Mouse (Mus musculus): ENCODE results near the gene Nat8f6. TPM values are rescaled to one million over a fixed set of nuclear protein-coding genes. Genes with fewer than 3 reads are reported as not detected.
"Not testable (repeated sequence)": the region's sequence is repeated elsewhere in the genome, so short reads cannot be mapped to it uniquely, and the experiment has no call there.

Nat8f6 gene
- not detected in 2 replicates for polyA plus RNA-seq (2016; fragmentation: Nextera tagmentation; extraction: Ambion mirVana)

DNA sequence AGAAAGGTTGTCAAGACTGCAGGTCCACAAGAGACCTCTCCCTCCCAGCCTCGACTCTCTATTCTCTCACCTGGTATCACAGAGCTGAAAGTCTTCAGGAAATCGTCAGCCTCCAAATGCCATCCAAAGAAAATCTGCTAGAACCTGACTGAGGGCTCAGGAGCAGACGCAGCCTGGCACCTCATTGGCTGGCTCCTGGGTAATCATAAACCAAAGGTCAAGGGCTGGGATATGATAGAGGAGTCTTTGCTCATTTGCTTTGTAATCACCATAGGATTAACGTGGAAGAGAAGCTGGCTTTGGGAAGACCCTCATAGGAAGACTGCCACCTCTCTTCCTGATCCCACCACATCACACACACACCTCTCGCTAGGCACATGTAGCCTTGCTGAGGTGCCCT lies at the start of gene Nat8f6, which contains the start of gene Nat8f5:
TSS of gene Nat8f6 (minus strand) at position 118 of the 400 bp plus-strand sequence.
TSS of gene Nat8f5 (minus strand) at position 136 of the 400 bp plus-strand sequence.
- no peak within 1 kb of the TSS for H3K4me3 ChIP-seq
- no peak for ATAC-seq (ENCODE audit: insufficient number of reproducible peaks, low FRiP score)
- no peak within 1 kb of the TSS for H3K27ac ChIP-seq (ENCODE audit: poor library complexity, severe bottlenecking)
- H3K27me3 ChIP-seq (replicated peaks): no peaks in the 10 kb centered on the region
- no peak within 1 kb of the TSS for H3K9ac ChIP-seq
- no peaks in the 10 kb centered on the region for H3K4me1 ChIP-seq (replicated peaks)
- peaks cover 2% of the 10 kb centered on the region; the same call in 1 of the 2 replicates for H3K9me3 ChIP-seq (replicated peaks)
- H3K4me2 ChIP-seq: no peak within 1 kb of the TSS
- WGBS: 78% methylated on average over 5 of the region's 5 CpGs
- no peaks in the 10 kb centered on the region for H3K36me3 ChIP-seq

DNA sequence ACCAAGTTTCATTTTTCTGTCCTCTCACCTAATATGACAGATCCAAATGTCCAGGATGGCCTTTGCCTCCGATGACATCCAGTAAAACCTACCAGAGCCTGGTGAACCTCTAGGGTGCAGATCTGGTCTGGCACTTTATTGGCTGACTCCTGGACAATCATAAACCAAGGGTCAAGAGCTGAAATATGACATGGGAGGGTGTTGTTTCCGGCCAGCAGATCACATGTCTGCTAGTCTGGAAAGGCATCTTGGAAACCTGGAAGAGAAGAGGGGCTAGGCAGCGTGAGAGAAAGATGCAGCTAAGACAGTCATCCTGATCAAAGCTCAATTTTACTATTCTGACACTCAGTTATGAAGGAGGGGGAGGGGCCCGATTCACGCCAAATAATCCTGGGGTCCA lies 48.3 kb upstream of the Nat8f6 start, which contains the start of gene Nat8f2:
TSS of gene Nat8f2 (minus strand) at position 153 of the 400 bp plus-strand sequence.
- H3K36me3 ChIP-seq; H3K4me2 ChIP-seq; H3K4me1 ChIP-seq (replicated peaks); ATAC-seq (ENCODE audit: insufficient number of reproducible peaks, low FRiP score); H3K4me3 ChIP-seq; H3K9ac ChIP-seq; H3K27me3 ChIP-seq (replicated peaks); H3K9me3 ChIP-seq (replicated peaks); H3K27ac ChIP-seq (ENCODE audit: poor library complexity, severe bottlenecking): not testable (repeated sequence)
- WGBS: 82% methylated on average over 5 of the region's 5 CpGs

DNA sequence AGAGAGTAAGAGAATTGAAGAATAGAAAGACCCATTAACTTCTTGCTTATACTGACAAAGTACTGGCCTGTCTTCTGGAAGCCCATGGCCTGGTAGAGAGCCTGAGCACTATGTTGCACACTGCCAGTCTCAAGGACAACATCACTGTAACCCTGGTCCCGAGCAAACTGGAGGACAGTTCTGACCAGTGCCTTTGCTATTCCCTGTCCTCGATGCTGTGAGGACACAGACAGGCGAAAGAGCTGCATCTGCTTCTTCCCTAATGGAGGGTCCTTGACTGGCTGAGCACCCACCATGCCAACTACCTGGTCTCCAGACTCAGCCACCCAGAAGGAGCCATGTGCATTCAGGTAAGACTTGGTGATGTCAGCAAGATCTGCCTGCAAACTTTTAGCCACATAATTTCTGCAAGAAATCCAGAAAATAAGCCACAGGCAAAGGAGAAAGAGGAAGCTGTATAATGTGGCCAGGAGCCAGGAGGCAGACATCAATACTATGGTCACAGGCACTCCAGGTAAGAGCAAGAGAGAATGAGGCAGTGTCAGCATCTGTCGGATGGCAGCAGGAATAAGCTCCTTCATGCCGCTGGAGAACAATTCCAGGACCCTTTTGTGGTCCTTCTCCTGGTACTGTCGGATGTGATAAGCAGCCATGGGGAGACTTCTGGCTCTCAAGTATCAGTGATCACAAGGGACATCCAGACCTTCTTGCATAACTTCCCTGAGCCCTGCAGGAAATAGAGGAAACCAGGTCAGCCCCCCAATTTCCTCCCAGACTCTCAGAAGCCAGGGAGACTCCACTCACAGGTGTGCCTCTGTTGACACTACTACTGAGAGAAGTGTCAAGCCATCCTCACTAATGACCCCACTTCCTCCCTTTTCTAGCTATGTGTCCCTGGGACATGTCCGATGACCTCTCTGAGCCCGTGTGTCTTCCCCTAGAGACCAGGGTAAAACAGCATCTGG lies 47.3 kb upstream of the Nat8f6 start:
- Histone ChIP-seq H3K4me2 (no peak overlapping the region), H3K27ac (ENCODE audit: poor library complexity, severe bottlenecking) (no peak overlapping the region), H3K9me3 (replicated peaks) (no peaks in the 10 kb centered on the region), H3K9ac (no peak overlapping the region), H3K4me1 (replicated peaks) (no peaks in the 10 kb centered on the region), H3K27me3 (replicated peaks) (no peaks in the 10 kb centered on the region), H3K36me3 (no peaks in the 10 kb centered on the region), H3K4me3 (no peak overlapping the region)
- no peak for ATAC-seq (ENCODE audit: insufficient number of reproducible peaks, low FRiP score)
- WGBS: 70% methylated on average over 8 of the region's 8 CpGs

DNA sequence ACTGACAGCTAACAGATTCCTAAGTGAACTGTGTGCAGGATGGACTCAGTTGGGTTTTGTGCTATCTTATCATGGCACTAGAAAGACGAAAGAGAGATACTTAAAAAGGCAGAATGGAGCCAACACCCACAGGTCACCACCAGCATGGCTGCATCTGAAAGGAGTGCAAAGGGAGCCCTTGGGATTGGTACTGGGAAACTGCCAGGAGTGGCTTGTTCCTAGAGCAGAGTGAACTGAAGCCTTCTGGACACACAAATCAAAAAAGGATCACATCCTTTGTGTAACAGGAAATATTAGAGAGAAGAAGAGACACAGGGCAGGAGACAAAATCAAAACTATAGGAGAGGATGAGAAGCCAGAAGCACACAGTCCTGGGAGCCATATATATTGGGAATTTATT lies 46.2 kb upstream of the Nat8f6 start:
- not testable (repeated sequence) for H3K4me1 ChIP-seq (replicated peaks); H3K36me3 ChIP-seq; H3K9ac ChIP-seq; H3K4me3 ChIP-seq; H3K4me2 ChIP-seq; ATAC-seq (ENCODE audit: insufficient number of reproducible peaks, low FRiP score); H3K27ac ChIP-seq (ENCODE audit: poor library complexity, severe bottlenecking); H3K27me3 ChIP-seq (replicated peaks); H3K9me3 ChIP-seq (replicated peaks)
- WGBS: 23% methylated on average over 1 of the region's 1 CpGs

DNA sequence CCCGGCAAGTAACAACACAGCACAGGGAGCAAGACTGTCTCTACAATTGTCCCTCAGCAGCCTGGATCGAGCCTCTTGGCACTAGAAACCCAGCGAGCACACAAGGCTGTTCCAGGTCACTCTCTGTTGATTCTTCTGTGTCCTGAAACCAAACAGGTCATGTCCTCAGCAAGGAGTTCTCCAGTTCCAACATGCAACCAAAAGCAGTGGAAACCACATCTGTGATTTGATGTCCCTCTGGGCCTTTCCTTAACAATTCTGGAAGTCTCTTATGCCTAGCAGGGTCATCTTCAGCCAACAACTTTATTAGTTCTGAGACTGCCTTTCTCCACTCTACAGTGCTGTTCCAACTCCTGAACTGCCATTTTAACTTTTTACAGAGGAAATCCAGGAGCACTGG lies 45.4 kb upstream of the Nat8f6 start:
- not testable (repeated sequence) for H3K27ac ChIP-seq (ENCODE audit: poor library complexity, severe bottlenecking); H3K36me3 ChIP-seq; H3K9me3 ChIP-seq (replicated peaks); ATAC-seq (ENCODE audit: insufficient number of reproducible peaks, low FRiP score); H3K4me2 ChIP-seq; H3K4me3 ChIP-seq; H3K4me1 ChIP-seq (replicated peaks); H3K27me3 ChIP-seq (replicated peaks); H3K9ac ChIP-seq
- WGBS: 80% methylated on average over 3 of the region's 3 CpGs

DNA sequence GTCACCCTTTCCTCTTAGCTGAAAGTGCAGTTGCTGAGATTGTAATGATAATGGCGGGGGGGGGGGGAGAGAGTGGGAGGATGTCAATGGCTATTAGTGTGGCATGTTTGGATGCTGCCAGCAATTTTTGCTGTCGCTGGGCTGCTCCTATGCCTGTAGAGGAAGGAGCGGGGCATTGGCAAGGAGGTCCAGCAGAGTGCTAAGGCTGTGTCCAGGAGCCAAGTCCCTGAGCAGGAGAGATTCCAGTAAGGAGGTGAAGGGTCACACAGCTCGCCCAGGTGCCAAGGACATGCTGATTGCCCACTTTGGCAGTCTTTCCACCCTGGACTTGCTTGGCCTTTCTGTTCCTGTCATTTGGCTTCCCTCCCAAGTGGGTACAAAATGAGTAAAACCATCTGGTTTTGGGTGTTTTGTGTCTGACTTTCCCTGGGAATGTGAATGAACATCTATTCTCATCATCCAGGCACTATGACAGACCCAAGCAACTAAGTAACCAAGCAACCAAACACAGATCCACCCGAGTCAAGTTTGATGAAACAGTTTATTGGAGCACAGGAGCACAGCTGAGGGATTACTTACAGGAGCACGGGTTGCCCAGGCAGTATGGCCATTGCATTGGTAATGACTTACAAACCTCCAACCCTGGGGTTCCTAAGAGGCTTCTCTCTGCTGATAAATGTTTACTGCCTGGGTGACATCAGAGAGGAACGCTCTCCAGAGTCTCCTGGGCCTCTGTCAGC lies 44.3 kb upstream of the Nat8f6 start:
- 76% methylated on average over 6 of the region's 7 CpGs for WGBS
- not testable (repeated sequence) for H3K4me2 ChIP-seq; H3K4me3 ChIP-seq; H3K36me3 ChIP-seq; H3K9ac ChIP-seq; H3K4me1 ChIP-seq (replicated peaks); H3K27me3 ChIP-seq (replicated peaks); H3K9me3 ChIP-seq (replicated peaks); ATAC-seq (ENCODE audit: insufficient number of reproducible peaks, low FRiP score); H3K27ac ChIP-seq (ENCODE audit: poor library complexity, severe bottlenecking)

DNA sequence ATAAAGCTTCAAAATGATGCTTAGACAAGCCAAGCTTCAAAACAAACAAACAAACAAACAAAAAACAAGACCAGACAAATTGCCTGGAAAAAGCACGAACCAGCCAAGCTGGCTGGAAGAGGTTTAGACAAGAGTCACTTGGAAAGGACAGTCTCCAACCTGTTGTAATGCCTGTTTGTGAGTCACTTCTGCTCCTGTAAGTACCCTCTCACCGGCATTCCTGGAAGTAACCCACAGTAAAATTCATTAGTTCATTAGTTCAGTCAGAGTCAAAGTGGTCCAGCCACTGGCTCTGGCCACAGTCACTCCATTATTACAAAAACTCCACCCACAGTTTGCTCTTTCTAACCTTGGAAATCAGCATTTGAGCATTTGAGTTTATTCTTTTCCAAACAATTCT lies 43.1 kb upstream of the Nat8f6 start:
- Histone ChIP-seq H3K27me3 (replicated peaks) (no peaks in the 10 kb centered on the region), H3K27ac (ENCODE audit: poor library complexity, severe bottlenecking) (no peak overlapping the region), H3K4me1 (replicated peaks) (no peaks in the 10 kb centered on the region), H3K36me3 (no peaks in the 10 kb centered on the region), H3K4me3 (no peak overlapping the region), H3K9me3 (replicated peaks) (no peaks in the 10 kb centered on the region), H3K9ac (no peak overlapping the region), H3K4me2 (no peak overlapping the region)
- WGBS: 87% methylated on average over 2 of the region's 2 CpGs
- ATAC-seq (ENCODE audit: insufficient number of reproducible peaks, low FRiP score): no peak

DNA sequence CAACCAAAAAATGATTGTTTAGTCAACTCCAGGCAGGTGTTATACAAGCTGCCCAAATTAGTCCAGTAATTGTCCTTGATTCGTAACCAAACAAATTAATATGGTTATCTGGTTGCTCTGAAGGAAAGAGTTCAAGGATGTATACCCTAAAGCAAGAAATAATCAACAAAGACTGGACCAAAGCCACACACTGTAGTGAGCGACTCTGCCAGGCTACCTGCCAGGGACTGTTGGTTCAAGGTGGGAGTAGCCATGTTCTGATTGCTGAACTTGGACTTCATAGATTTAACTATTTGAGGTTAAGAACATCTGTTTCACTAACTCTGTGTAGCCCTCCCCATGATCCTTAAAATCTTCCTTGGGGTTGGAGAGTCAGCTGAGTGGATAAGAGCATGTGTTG lies 42.4 kb upstream of the Nat8f6 start:
- WGBS: 77% methylated on average over 2 of the region's 2 CpGs

DNA sequence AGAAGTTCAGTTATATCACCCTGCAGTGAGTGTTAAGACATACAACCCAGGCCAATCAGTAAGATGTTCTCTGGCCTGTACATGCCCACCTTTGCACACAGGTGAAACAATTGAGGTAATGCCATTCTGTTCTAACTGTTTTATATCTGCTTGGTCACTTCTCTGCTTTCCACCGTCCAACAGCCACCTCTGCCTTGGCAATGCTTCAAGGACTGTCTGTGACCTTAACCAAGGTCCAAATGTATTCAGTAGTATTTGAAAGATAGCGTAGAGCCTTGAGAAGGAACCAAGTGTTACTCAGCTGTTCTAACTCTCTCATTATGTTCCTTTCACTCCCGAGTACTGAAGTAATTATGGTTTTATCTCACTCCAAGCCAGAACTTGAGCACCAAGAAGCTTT lies 41.8 kb upstream of the Nat8f6 start:
- WGBS: 66% methylated on average over 3 of the region's 3 CpGs
- no peak overlapping the region for H3K4me2 ChIP-seq
- ATAC-seq (ENCODE audit: insufficient number of reproducible peaks, low FRiP score): no peak
- no peak overlapping the region for H3K9ac ChIP-seq
- no peak overlapping the region for H3K27ac ChIP-seq (ENCODE audit: poor library complexity, severe bottlenecking)
- H3K36me3 ChIP-seq: no peaks in the 10 kb centered on the region
- no peaks in the 10 kb centered on the region for H3K9me3 ChIP-seq (replicated peaks)
- H3K4me1 ChIP-seq (replicated peaks): no peaks in the 10 kb centered on the region
- no peak overlapping the region for H3K4me3 ChIP-seq
- no peaks in the 10 kb centered on the region for H3K27me3 ChIP-seq (replicated peaks)

More for the DNA sequence above, 42.4 kb upstream of the Nat8f6 start:
- H3K4me2 ChIP-seq: no peak overlapping the region
- no peak overlapping the region for H3K9ac ChIP-seq
- H3K9me3 ChIP-seq (replicated peaks): no peaks in the 10 kb centered on the region
- H3K27me3 ChIP-seq (replicated peaks): no peaks in the 10 kb centered on the region
- H3K4me3 ChIP-seq: no peak overlapping the region
- ATAC-seq (ENCODE audit: insufficient number of reproducible peaks, low FRiP score): no peak
- no peak overlapping the region for H3K27ac ChIP-seq (ENCODE audit: poor library complexity, severe bottlenecking)
- H3K36me3 ChIP-seq: no peaks in the 10 kb centered on the region
- no peaks in the 10 kb centered on the region for H3K4me1 ChIP-seq (replicated peaks)

DNA sequence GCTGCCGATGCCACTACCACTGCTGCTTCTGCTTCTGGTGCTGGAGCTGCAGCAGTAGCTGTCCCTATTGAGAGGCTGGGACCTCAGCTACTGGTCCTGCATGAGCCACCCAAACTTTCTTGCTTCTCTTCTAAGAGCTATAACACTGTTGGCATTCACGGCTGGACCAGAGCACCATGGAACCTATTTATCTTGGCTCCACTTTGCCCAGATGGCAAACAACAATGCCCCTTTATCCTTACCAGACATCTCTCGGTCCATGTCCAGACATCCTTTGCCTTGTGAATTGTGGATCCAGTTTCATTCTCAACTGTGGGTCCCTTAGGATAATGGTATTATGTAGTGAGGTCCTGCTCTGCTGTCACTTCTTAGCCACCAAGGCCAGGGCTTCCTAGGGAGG lies 40.5 kb upstream of the Nat8f6 start:
- no peaks in the 10 kb centered on the region for H3K4me1 ChIP-seq (replicated peaks)
- no peaks in the 10 kb centered on the region for H3K36me3 ChIP-seq
- no peak overlapping the region for H3K4me3 ChIP-seq
- H3K27me3 ChIP-seq (replicated peaks): no peaks in the 10 kb centered on the region
- H3K9ac ChIP-seq: no peak overlapping the region
- H3K4me2 ChIP-seq: no peak overlapping the region
- 88% methylated on average over 3 of the region's 3 CpGs for WGBS
- H3K9me3 ChIP-seq (replicated peaks): no peaks in the 10 kb centered on the region
- ATAC-seq (ENCODE audit: insufficient number of reproducible peaks, low FRiP score): no peak
- H3K27ac ChIP-seq (ENCODE audit: poor library complexity, severe bottlenecking): no peak overlapping the region

DNA sequence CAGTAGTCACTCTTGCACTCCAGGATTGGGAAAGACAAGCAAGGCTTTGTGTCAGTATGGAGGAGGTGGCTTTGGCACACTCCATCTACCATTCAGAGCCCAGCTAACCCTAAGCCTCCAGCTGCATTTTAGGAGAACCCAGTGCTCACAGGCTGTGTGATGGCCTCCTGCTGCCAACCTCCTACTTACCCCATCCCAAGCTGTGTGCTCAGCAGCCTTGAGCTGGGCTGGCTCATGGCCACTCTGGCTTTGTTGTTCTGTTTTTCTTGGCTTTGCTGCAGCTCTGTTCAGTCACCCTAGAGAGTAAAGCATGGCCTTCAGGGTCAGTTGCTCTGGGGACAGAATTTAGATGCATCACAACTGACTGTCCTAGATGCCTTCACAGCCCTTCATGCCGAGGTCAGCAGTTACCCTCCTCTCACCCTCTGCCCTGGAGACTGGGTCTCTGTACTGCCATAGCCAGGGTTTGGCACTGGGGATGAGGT lies 35.5 kb upstream of the Nat8f6 start:
- no peaks in the 10 kb centered on the region for H3K36me3 ChIP-seq
- no peaks in the 10 kb centered on the region for H3K4me1 ChIP-seq (replicated peaks)
- no peak for ATAC-seq (ENCODE audit: insufficient number of reproducible peaks, low FRiP score)
- H3K9ac ChIP-seq: no peak overlapping the region
- no peaks in the 10 kb centered on the region for H3K9me3 ChIP-seq (replicated peaks)
- 59% methylated on average over 1 of the region's 1 CpGs for WGBS
- no peaks in the 10 kb centered on the region for H3K27me3 ChIP-seq (replicated peaks)
- H3K4me2 ChIP-seq: no peak overlapping the region
- H3K4me3 ChIP-seq: no peak overlapping the region
- H3K27ac ChIP-seq (ENCODE audit: poor library complexity, severe bottlenecking): no peak overlapping the region
